Mouse (Mus musculus): ENCODE results near the gene Hist1h3f. TPM values are rescaled to one million over a fixed set of nuclear protein-coding genes. Genes with fewer than 3 reads are reported as not detected.

The Hist1h3f gene
- total and polyA plus RNA-seq, 3 experiments: 1.2 to 541 TPM; not detected in 1

GRCm38 (mm10) chr13:23515826-23516620 lies 27.8 kb upstream of the Hist1h3f start:
- peak; percentile 46 for DNase-seq (ENCODE audit: low read depth, low spot score)
- Histone ChIP-seq H3K79me2 (ENCODE audit: control insufficient read depth, insufficient read depth, low read length, poor library complexity) (no peaks in the 10 kb centered on the region), H3K27me3 (ENCODE audit: control insufficient read depth in 1 of 2, insufficient read depth in 2 of 2, low read length in 2 of 2) (no peaks in the 10 kb centered on the region), H3K27ac (ENCODE audit: control insufficient read depth, low read depth, low read length) (no peak overlapping the region), H3K9me3 (replicated peaks; ENCODE audit: insufficient read depth, low read length) (no peaks in the 10 kb centered on the region), H3K36me3 (ENCODE audit: control insufficient read depth in 1 of 2, insufficient read depth in 2 of 2, low read length in 2 of 2) (peaks cover 0 to 17% of the 10 kb centered on the region in 2 experiments; a peak in 2 of 4 replicates), H3K9ac (ENCODE audit: control insufficient read depth, low read depth, low read length, poor library complexity, severe bottlenecking) (peak overlapping the region; percentile 47; the same call in 1 of the 2 replicates), H3K4me3 (ENCODE audit: control insufficient read depth in 1 of 2, insufficient read depth in 1 of 2, low read depth in 2 of 2, low read length in 2 of 2) (peak overlapping the region; percentile 51 to 59), H3K4me1 (ENCODE audit: control insufficient read depth in 1 of 2, insufficient read depth in 2 of 2, low read length in 2 of 2) (peaks cover 0 to 12% of the 10 kb centered on the region in 2 experiments; a peak in 2 of 4 replicates)
- TF ChIP-seq TBP (IDR thresholded peaks at IDR 0.05; ENCODE audit: low read depth, low read length) (peak; percentile 89), ZMIZ1 (IDR thresholded peaks at IDR 0.05; ENCODE audit: low read depth, low read length) (no peak)

GRCm38 (mm10) chr13:23516822-23517602 lies 26.8 kb upstream of the Hist1h3f start:
- H3K4me3 ChIP-seq (ENCODE audit: control insufficient read depth in 1 of 2, insufficient read depth in 1 of 2, low read depth in 2 of 2, low read length in 2 of 2): peak overlapping the region; percentile 59 to 82
- H3K27ac ChIP-seq (ENCODE audit: control insufficient read depth, low read depth, low read length): peak overlapping the region; percentile 63
- H3K27me3 ChIP-seq (ENCODE audit: control insufficient read depth in 1 of 2, insufficient read depth in 2 of 2, low read length in 2 of 2): no peaks in the 10 kb centered on the region
- peak overlapping the region; percentile 64 for H3K9ac ChIP-seq (ENCODE audit: control insufficient read depth, low read depth, low read length, poor library complexity, severe bottlenecking)
- H3K9me3 ChIP-seq (replicated peaks; ENCODE audit: insufficient read depth, low read length): no peaks in the 10 kb centered on the region
- H3K4me1 ChIP-seq (ENCODE audit: control insufficient read depth in 1 of 2, insufficient read depth in 2 of 2, low read length in 2 of 2): peaks cover 0 to 12% of the 10 kb centered on the region in 2 experiments; a peak in 2 of 4 replicates
- H3K79me2 ChIP-seq (ENCODE audit: control insufficient read depth, insufficient read depth, low read length, poor library complexity): no peaks in the 10 kb centered on the region
- TF ChIP-seq MXI1 (IDR thresholded peaks at IDR 0.05; ENCODE audit: low read depth, low read length): no peak
- TF ChIP-seq TBP (IDR thresholded peaks at IDR 0.05; ENCODE audit: low read depth, low read length): peak; percentile 99
- H3K36me3 ChIP-seq (ENCODE audit: control insufficient read depth in 1 of 2, insufficient read depth in 2 of 2, low read length in 2 of 2): peaks cover 0 to 21% of the 10 kb centered on the region in 2 experiments; a peak in 2 of 4 replicates
- peak; percentile 79 for DNase-seq (ENCODE audit: low read depth, low spot score)

- DNase-seq (ENCODE audit: low read depth, low spot score): peak; percentile 94
- no peaks in the 10 kb centered on the region for H3K27me3 ChIP-seq (ENCODE audit: control insufficient read depth in 1 of 2, insufficient read depth in 2 of 2, low read length in 2 of 2)
These were observed 26.1 kb upstream of the Hist1h3f start for GRCm38 (mm10) chr13:23517603-23518294.

More at GRCm38 (mm10) chr13:23517603-23518294, 26.1 kb upstream of the Hist1h3f start:
- Histone ChIP-seq H3K79me2 (ENCODE audit: control insufficient read depth, insufficient read depth, low read length, poor library complexity) (no peaks in the 10 kb centered on the region), H3K4me1 (ENCODE audit: control insufficient read depth in 1 of 2, insufficient read depth in 2 of 2, low read length in 2 of 2) (peaks cover 0 to 12% of the 10 kb centered on the region in 2 experiments; a peak in 2 of 4 replicates), H3K9ac (ENCODE audit: control insufficient read depth, low read depth, low read length, poor library complexity, severe bottlenecking) (peak overlapping the region; percentile 67), H3K36me3 (ENCODE audit: control insufficient read depth in 1 of 2, insufficient read depth in 2 of 2, low read length in 2 of 2) (peaks cover 0 to 21% of the 10 kb centered on the region in 2 experiments; a peak in 2 of 4 replicates), H3K4me3 (ENCODE audit: control insufficient read depth in 1 of 2, insufficient read depth in 1 of 2, low read depth in 2 of 2, low read length in 2 of 2) (peak overlapping the region; percentile 49 to 82), H3K27ac (ENCODE audit: control insufficient read depth, low read depth, low read length) (peak overlapping the region; percentile 63), H3K9me3 (replicated peaks; ENCODE audit: insufficient read depth, low read length) (no peaks in the 10 kb centered on the region)
- no peak for TF ChIP-seq POLR2AphosphoS5 (IDR thresholded peaks at IDR 0.05; ENCODE audit: borderline replicate concordance, low read depth, low read length)
- TF ChIP-seq NRF1 (IDR thresholded peaks at IDR 0.05; ENCODE audit: insufficient read depth, low read depth, low read length, poor library complexity, severe bottlenecking): no peak
- peak; percentile 99 for TF ChIP-seq TBP (IDR thresholded peaks at IDR 0.05; ENCODE audit: low read depth, low read length)
- TF ChIP-seq USF2 (IDR thresholded peaks at IDR 0.05; ENCODE audit: borderline replicate concordance in 1 of 2, insufficient read depth in 1 of 2, low read depth in 1 of 2, low read length in 2 of 2): no peak
- 0 out of 2 replicates have a peak, but pooled peaks have one; percentile 6 for TF ChIP-seq GATA1 (IDR thresholded peaks at IDR 0.05; ENCODE audit: low read depth, low read length)

Data from MEL (cell line).